Mouse (Mus musculus) midbrain, embryonic 13.5 days (tissue): ENCODE measurements at regions not wholly inside any gene's neighbourhood (a gene's known extent, or its start where the extent isn't known, plus 50 kb on each side); places are given as distances from the start of the nearest gene placed in this dataset.
A peak's percentile ranks its signal among the peaks of the same experiment; 100 is the strongest.

ENCODE experiments used
- ATAC-seq: fragments of 200-750 bp; cut with Nextera tagmentation; 2 replicates; pipeline ENCODE4 v1.8.0; 2017; ENCODE audit warnings: mild to moderate bottlenecking, moderate TSS enrichment, moderate library complexity
- H3K27ac ChIP-seq: fragments of 300-500 bp; sonication (generic); 2 replicates; pipeline ENCODE4 v1.5.1; 2015; ENCODE audit warnings: inconsistent platforms, mild to moderate bottlenecking, moderate library complexity
- H3K27me3 ChIP-seq: fragments of 300-500 bp; sonication (generic); 2 replicates; pipeline ENCODE4 v1.6.1; 2015; ENCODE audit warnings: mild to moderate bottlenecking, inconsistent platforms
- H3K36me3 ChIP-seq: fragments of 300-500 bp; sonication (generic); 2 replicates; pipeline ENCODE4 v1.6.1; 2015; ENCODE audit warnings: mild to moderate bottlenecking, inconsistent platforms
- H3K4me1 ChIP-seq: fragments of 300-500 bp; sonication (generic); replicated peaks from 2 replicates; pipeline ENCODE4 v1.6.1; 2015; ENCODE audit warnings: inconsistent platforms
- H3K4me2 ChIP-seq: fragments of 300-500 bp; sonication (generic); replicated peaks from 2 replicates; pipeline ENCODE4 v1.6.1; 2015; ENCODE audit warnings: moderate library complexity, mild to moderate bottlenecking, inconsistent platforms
- H3K4me3 ChIP-seq: fragments of 300-500 bp; sonication (generic); replicated peaks from 2 replicates; pipeline ENCODE4 v1.5.1; 2015; ENCODE audit warnings: mild to moderate bottlenecking, inconsistent platforms
- H3K9ac ChIP-seq: fragments of 300-500 bp; sonication (generic); replicated peaks from 2 replicates; pipeline ENCODE4 v1.6.1; 2015; ENCODE audit warnings: mild to moderate bottlenecking, inconsistent platforms
- H3K9me3 ChIP-seq: fragments of 300-500 bp; sonication (generic); 2 replicates; pipeline ENCODE4 v1.6.1; 2016; ENCODE audit warnings: mild to moderate bottlenecking, inconsistent platforms
- WGBS: fragments of 180-500 bp; shearing (Covaris S2); methylation state at CpG from one replicate; pipeline ENCODE4 v1.1.7; 2015; 5-methylcytosine and 5-hydroxymethylcytosine counted together

DNA sequence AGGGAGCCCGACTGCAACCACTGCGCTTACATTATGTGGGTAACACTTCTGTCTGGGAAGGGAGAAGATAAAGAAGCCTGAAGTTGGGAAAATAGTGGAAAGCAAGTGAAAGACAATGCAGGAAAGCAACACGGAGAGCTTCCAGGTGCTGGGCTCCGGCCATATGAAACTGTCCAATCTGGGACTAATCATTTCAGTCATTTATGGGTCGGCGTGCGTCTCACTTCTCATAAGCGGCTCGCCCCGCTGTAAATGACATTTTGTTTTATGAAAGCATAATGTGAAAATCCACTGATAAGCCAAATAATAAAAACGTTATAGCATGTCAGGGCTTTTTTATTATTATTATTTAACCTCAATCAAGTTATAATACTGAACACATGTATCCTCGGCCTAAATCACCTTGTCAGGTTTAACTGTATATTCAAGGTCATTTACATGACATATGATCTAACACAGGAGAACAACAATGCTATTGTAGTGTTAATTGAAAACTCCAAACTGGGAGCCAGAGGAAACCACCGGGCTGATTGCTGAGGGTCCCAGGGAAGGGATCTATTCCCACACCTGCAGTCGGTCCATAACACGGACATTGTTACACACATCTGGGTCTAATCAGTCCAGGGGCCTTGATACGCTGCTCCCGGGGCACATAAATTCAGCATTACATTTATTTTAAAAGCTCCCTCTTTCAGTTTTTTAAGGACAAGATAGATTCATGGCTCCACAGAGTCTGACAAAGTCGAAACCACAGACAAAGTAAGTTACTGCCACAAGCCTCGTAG, 332.4 kb downstream of the Etnk1 start:
- no peaks in the 10 kb centered on the region for H3K36me3 ChIP-seq
- no peak for ATAC-seq
- H3K4me1 ChIP-seq: no peaks in the 10 kb centered on the region
- H3K27ac ChIP-seq: no peak overlapping the region
- H3K9ac ChIP-seq: no peak overlapping the region
- H3K4me3 ChIP-seq: no peak overlapping the region
- no peaks in the 10 kb centered on the region for H3K27me3 ChIP-seq
- 89% methylated on average over 19 of the region's 19 CpGs for WGBS
- H3K9me3 ChIP-seq: no peaks in the 10 kb centered on the region
- H3K4me2 ChIP-seq: no peak overlapping the region

DNA sequence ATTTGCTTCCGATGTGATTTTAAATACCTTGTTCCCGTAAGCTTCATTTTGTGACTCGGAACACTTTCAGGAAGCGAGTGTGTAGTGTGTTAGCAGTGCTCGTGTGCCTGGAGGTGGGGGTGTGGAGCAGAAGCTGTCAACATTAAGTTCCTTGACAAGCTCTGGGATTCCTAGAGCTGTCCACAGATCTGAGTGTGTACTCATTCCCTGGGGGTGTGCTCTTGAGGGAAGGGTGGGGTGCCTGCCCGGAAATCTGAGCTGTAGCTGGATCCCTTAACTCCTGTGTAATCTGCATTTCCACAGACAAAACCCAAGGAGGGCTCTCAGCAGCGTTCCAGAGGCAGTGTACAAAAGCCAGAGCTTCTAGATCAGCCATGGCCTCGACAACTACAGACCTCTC, 335.8 kb downstream of the Etnk1 start:
- 76% methylated on average over 8 of the region's 8 CpGs for WGBS

DNA sequence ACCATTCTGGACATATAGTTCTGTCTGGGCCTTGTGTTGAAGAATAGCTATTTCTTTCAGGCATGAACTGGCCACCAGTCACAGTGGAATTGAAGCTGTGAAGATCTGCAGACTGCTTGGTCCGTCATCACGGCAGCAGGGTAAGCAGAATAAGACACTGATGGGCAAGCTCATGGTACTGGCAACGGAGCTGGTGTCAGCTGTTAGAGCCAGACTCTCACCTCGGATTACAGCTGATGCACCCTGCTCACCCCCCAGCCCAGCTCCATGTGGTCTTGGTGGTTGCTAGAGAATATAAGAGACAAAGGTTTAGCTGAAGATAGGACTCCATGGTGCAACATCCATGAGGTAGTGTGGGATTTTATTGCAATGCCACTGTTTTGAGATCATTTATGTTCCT, 336.9 kb downstream of the Etnk1 start:
- Histone ChIP-seq H3K4me3 (no peak overlapping the region), H3K9me3 (no peaks in the 10 kb centered on the region), H3K9ac (no peak overlapping the region), H3K27me3 (no peaks in the 10 kb centered on the region), H3K27ac (no peak overlapping the region), H3K4me2 (no peak overlapping the region), H3K4me1 (no peaks in the 10 kb centered on the region), H3K36me3 (no peaks in the 10 kb centered on the region)
- no peak for ATAC-seq
- 96% methylated on average over 4 of the region's 4 CpGs for WGBS

More for the DNA sequence above, 335.8 kb downstream of the Etnk1 start:
- Histone ChIP-seq H3K36me3 (no peaks in the 10 kb centered on the region), H3K4me3 (no peak overlapping the region), H3K4me2 (no peak overlapping the region), H3K9me3 (no peaks in the 10 kb centered on the region), H3K27ac (no peak overlapping the region), H3K27me3 (no peaks in the 10 kb centered on the region), H3K9ac (no peak overlapping the region), H3K4me1 (no peaks in the 10 kb centered on the region)
- no peak for ATAC-seq

DNA sequence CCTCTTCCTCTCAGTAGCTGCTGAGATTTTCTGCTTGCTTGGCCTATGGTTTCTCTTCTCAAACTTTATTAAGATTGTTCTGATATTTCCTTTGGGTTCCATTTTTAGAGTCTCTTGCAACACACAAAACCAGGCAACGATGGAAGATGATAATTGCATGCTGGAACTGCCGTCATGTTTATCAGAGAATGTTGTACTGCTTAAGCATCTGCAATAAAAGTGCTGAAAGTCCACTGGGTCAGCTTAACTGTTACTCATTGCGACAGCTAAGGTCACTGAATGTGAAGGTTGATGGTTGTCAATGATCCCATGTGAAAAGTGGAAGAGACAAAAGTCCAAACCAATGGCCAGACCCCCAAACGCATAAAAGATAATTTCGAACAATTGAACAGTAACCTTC, 346.4 kb downstream of the Etnk1 start:
- no peak for ATAC-seq
- Histone ChIP-seq H3K9ac (no peak overlapping the region), H3K9me3 (no peaks in the 10 kb centered on the region), H3K4me2 (no peak overlapping the region), H3K4me1 (no peaks in the 10 kb centered on the region), H3K27ac (no peak overlapping the region), H3K27me3 (no peaks in the 10 kb centered on the region), H3K36me3 (no peaks in the 10 kb centered on the region), H3K4me3 (no peak overlapping the region)
- 92% methylated on average over 5 of the region's 5 CpGs for WGBS

DNA sequence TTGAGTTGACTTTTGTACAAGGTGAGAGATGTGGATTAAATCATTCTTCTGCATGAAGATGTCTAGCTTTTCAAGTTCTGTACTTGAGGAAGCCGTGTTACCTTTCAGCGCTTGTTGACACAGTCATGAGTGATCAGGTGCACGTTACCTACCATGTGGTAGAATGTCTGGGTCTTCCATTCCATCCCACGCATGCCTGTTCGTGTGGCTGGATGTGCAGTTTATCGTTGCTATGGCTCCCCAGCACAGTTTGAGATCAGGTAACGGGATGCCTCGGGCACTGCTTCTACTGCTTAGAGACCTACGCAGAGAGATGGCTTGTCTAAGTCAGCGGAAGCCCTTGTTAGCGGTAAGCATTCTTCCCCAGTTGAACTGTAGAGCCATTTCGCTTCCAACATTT, 348.1 kb downstream of the Etnk1 start:
- Histone ChIP-seq H3K9ac (no peak overlapping the region), H3K36me3 (no peaks in the 10 kb centered on the region), H3K4me1 (no peaks in the 10 kb centered on the region), H3K4me3 (no peak overlapping the region), H3K27me3 (no peaks in the 10 kb centered on the region), H3K27ac (no peak overlapping the region), H3K4me2 (no peak overlapping the region), H3K9me3 (no peaks in the 10 kb centered on the region)
- 92% methylated on average over 12 of the region's 12 CpGs for WGBS
- no peak for ATAC-seq

DNA sequence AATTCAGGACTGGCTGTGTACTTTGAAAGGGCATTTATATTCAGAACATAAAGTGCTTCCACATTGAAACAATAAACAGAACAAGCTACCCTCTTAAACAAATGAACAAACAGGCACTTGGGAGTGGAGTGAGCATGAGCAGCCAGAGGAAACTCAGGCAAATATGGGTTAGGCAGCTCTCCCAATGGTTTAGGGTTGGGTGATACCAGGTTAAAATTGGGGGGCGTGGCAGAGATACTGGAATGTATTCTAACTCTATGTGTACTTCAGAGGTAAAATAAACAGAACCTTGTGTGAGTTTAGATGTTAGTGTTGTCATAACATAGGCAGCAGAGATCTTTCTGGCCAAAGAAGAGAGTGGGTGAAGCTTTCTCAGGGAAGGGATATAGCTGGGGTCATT, 349.7 kb downstream of the Etnk1 start:
- Histone ChIP-seq H3K9ac (no peak overlapping the region), H3K4me1 (no peaks in the 10 kb centered on the region), H3K4me3 (no peak overlapping the region), H3K27me3 (no peaks in the 10 kb centered on the region), H3K4me2 (no peak overlapping the region), H3K9me3 (no peaks in the 10 kb centered on the region), H3K27ac (no peak overlapping the region), H3K36me3 (no peaks in the 10 kb centered on the region)
- no peak for ATAC-seq
- WGBS: 90% methylated on average over 1 of the region's 1 CpGs

DNA sequence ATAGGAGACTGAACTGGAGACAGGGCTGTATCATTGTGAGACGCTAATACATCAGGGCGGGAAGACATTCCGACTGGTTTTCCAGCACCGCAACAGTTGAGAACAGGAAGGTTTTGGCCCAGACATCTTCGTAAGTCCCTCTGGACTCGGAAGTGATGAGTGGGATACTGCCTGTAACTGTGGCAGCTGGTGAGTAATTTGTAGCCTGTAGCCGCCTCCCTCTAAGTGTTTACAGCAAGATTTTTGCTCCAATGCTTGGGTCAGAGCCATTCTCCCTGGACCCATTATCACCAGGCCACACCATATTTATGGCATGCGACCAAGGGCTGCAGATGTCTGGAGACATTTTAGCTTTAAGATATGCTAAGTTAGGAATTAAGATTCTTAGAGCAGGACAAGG, 351.5 kb downstream of the Etnk1 start:
- Histone ChIP-seq H3K4me3 (no peak overlapping the region), H3K27ac (no peak overlapping the region), H3K4me1 (no peaks in the 10 kb centered on the region), H3K4me2 (no peak overlapping the region), H3K27me3 (no peaks in the 10 kb centered on the region), H3K9me3 (no peaks in the 10 kb centered on the region), H3K9ac (no peak overlapping the region), H3K36me3 (no peaks in the 10 kb centered on the region)
- whole genome bisulfite sequencing: 93% methylated on average over 8 of the region's 8 CpGs
- ATAC-seq: no peak

DNA sequence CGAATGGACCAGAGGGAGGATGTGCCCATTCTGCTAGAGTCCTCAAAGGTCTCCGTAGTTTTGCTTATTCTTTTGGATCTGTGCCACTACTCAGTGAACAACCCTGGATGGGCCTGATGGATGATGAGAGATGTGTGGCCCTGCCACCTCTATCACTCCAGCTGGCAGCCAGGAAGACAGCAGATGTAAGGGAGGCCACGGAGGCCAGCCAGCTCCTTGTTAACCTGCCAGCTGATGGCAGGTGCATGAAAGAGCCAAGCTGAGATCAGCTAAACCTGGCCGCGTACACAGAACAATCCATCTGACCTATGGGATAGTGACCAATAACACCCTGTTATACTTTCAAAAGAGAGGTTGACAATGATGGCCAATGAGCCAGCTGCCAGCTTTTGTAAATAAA, 352.6 kb downstream of the Etnk1 start:
- no peak for ATAC-seq
- no peak overlapping the region for H3K4me2 ChIP-seq
- no peaks in the 10 kb centered on the region for H3K27me3 ChIP-seq
- H3K9ac ChIP-seq: no peak overlapping the region
- H3K9me3 ChIP-seq: no peaks in the 10 kb centered on the region
- WGBS: 92% methylated on average over 5 of the region's 5 CpGs
- no peaks in the 10 kb centered on the region for H3K36me3 ChIP-seq
- no peaks in the 10 kb centered on the region for H3K4me1 ChIP-seq
- H3K27ac ChIP-seq: no peak overlapping the region
- no peak overlapping the region for H3K4me3 ChIP-seq

DNA sequence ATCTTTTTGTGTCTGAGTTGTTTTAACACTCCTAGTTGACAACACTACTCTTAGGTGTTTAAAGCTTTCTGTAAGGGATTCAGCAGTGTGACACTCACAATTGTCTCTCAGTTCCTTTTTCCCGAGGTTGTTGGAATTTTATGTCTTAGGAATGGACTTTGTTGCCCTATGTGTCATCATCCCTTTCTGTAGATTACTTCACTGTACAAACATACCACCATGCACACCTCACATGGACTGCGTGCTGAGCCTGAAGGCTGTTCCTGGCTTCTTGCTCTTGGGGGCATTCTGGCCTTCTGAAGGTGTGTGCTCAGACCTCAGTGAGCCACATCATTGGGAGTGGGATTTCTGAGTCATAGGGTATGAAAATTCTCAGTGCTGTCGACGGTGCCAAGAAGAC, 358.1 kb downstream of the Etnk1 start:
- no peak for ATAC-seq
- Histone ChIP-seq H3K4me1 (no peaks in the 10 kb centered on the region), H3K27me3 (no peaks in the 10 kb centered on the region), H3K9ac (no peak overlapping the region), H3K4me2 (no peak overlapping the region), H3K27ac (no peak overlapping the region), H3K9me3 (0 out of 2 replicates have a peak, but pooled peaks cover 3% of the 10 kb centered on the region), H3K4me3 (no peak overlapping the region), H3K36me3 (no peaks in the 10 kb centered on the region)
- WGBS: 92% methylated on average over 4 of the region's 4 CpGs

DNA sequence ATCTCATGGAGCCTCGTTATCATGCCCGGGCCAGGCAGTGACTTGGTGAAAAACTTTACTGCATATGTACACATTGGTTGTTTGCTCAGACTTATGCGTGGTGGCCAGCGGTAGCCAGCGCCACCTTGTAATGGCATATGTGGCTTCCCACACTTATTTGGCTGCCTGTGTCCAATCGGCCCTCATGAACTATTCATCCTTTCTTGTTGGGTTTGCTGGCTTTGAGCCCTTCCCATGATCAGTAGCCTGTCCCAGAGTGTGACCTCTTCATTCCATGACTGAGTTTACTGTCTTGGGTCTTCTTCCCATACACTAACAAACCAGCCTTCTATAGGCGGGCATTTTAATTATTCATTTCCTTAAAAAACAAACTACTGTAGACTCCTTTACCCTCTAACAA, 361.9 kb downstream of the Etnk1 start:
- H3K4me2 ChIP-seq: no peak overlapping the region
- no peaks in the 10 kb centered on the region for H3K36me3 ChIP-seq
- H3K9me3 ChIP-seq: 0 out of 2 replicates have a peak, but pooled peaks cover 3% of the 10 kb centered on the region
- peaks cover 8% of the 10 kb centered on the region for H3K4me1 ChIP-seq
- no peak overlapping the region for H3K4me3 ChIP-seq
- no peak overlapping the region for H3K27ac ChIP-seq
- H3K27me3 ChIP-seq: no peaks in the 10 kb centered on the region
- no peak overlapping the region for H3K9ac ChIP-seq
- ATAC-seq: no peak
- 94% methylated on average over 7 of the region's 7 CpGs for WGBS

DNA sequence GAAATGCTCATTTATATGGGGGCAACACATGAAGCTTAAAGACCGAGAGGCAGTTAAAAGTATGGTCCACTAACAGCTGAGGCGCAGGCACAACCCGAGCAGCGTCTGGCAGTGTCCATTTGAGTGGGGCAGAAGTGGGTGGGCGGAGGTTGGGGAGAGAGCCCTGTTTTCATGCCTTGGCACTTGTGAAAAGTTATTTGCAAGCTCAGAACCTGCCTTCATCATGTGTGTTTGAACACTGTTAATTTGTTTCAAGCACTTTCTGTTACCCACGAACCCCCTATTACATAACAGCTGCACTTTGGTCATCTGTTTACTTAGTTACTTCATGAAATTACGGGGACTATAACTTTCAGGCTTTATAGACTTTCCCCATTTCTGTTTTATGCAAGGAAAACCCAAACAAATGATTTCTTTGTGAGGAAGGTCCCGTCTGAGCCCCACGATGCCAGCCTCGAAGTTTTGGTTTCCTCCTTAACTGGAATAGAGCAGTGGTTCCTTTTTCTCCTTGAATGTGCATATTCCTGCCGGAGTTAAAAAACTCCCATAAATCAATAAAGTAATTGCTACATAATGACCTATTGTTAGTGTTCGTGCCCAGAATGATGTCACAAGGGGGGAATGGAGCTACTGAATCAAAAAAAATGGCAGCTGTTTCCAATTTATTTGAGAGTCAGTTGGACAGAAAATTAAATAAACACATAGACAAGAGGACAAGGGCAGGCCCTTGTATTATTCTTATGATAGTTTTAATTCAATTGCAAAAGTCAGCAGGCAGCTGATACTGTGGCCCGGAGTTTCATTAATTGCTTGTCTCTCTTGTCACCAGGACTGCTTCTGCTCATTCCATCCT, 363.6 kb downstream of the Etnk1 start:
- ATAC-seq: no peak
- H3K4me3 ChIP-seq: no peak overlapping the region
- H3K9ac ChIP-seq: no peak overlapping the region
- peaks cover 8% of the 10 kb centered on the region for H3K4me1 ChIP-seq
- 0 out of 2 replicates have a peak, but pooled peaks cover 3% of the 10 kb centered on the region for H3K9me3 ChIP-seq
- 72% methylated on average over 13 of the region's 13 CpGs for WGBS
- no peaks in the 10 kb centered on the region for H3K27me3 ChIP-seq
- no peak overlapping the region for H3K27ac ChIP-seq
- H3K4me2 ChIP-seq: no peak overlapping the region
- no peaks in the 10 kb centered on the region for H3K36me3 ChIP-seq

DNA sequence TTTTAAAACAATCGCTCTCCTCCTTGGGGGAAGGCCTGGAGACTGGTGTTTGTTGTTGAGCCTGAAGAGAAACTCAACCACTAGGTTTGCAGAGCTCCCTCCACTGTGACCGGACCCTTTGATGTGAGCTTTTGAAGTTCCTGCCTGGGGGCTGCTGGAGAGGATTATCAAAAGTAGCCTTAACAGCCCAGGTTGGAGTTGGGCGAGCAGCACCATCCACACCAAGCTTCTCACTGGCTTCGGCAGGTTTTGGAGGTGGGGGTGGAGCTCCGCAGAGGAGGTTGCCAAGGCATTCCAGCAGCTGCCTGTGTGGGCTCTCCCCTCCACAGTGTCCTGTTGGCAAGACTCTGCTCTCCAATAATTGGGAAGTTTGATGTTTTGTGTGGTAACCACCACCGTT, 364.5 kb downstream of the Etnk1 start:
- Histone ChIP-seq H3K9ac (no peak overlapping the region), H3K4me2 (no peak overlapping the region), H3K9me3 (0 out of 2 replicates have a peak, but pooled peaks cover 3% of the 10 kb centered on the region), H3K27me3 (no peaks in the 10 kb centered on the region), H3K27ac (no peak overlapping the region), H3K4me3 (no peak overlapping the region), H3K36me3 (no peaks in the 10 kb centered on the region), H3K4me1 (peaks cover 8% of the 10 kb centered on the region)
- peak; percentile 56 for ATAC-seq
- 25% methylated on average over 6 of the region's 6 CpGs for WGBS
